10 mouse cellular contexts compared by ENCODE assay signal in genomic region chr9:67045306-67045675, GRCm38 (mm10). TPM values are rescaled to one million over a fixed set of nuclear protein-coding genes. Genes with fewer than 3 reads are reported as not detected.
DNase-seq lines count a peak whose midpoint lies in the region; ATAC-seq and TF ChIP-seq lines count a peak whose summit lies in the region.
"Had no signal": no experiment of that assay in that cellular context is flagged by ENCODE, and none has a peak within 500 bp of the region (broad histone marks: within the 10 kb centered on the region; RNA-seq: fewer than 3 reads in every experiment).

No protein-coding gene starts in this region.

- H3K36me3 ChIP-seq in heart, embryonic 13.5 days: peaks cover 46% of the 10 kb centered on the region
- H3K36me3 ChIP-seq in lung, embryonic 15.5 days: no peaks in the 10 kb centered on the region
- no peaks in the 10 kb centered on the region; the same call in 1 of the 2 replicates for H3K36me3 ChIP-seq in embryonic facial prominence, embryonic 12.5 days
- H3K36me3 ChIP-seq: neural tube, embryonic 12.5 days had no signal

- no peaks in the 10 kb centered on the region for H3K27me3 ChIP-seq in heart, embryonic 13.5 days (replicated peaks)
- H3K27me3 ChIP-seq in lung, embryonic 15.5 days: no peaks in the 10 kb centered on the region
- H3K27me3 ChIP-seq in embryonic facial prominence, embryonic 12.5 days: no peaks in the 10 kb centered on the region

- 11% methylated on average over 4 of the region's 4 CpGs for WGBS in heart, embryonic 13.5 days
- WGBS in lung, embryonic 15.5 days: 19% methylated on average over 4 of the region's 4 CpGs
- 23% methylated on average over 4 of the region's 4 CpGs for WGBS in embryonic facial prominence, embryonic 12.5 days
- 11% methylated on average over 4 of the region's 4 CpGs for WGBS in olfactory bulb, adult 2 months

- H3K4me3 ChIP-seq in heart, embryonic 13.5 days: peak overlapping the region; percentile 93
- H3K4me3 ChIP-seq in lung, embryonic 15.5 days: peak overlapping the region; percentile 15; the same call in 1 of the 2 replicates
- peak overlapping the region; percentile 80 for H3K4me3 ChIP-seq in embryonic facial prominence, embryonic 12.5 days
- H3K4me3 ChIP-seq in olfactory bulb, adult 2 months (ENCODE audit: insufficient read depth, low read depth, low read length): no peak overlapping the region
- H3K4me3 ChIP-seq: erythroblast, embryonic 14.5 days; neural tube, embryonic 12.5 days had no signal

- no peak for TF ChIP-seq POLR2A in olfactory bulb, adult 2 months (IDR thresholded peaks at IDR 0.05; ENCODE audit: insufficient read depth, low read depth, low read length)

- peaks cover 56% of the 10 kb centered on the region for H3K4me1 ChIP-seq in heart, embryonic 13.5 days
- peaks cover 62% of the 10 kb centered on the region for H3K4me1 ChIP-seq in lung, embryonic 15.5 days
- peaks cover 65% of the 10 kb centered on the region for H3K4me1 ChIP-seq in embryonic facial prominence, embryonic 12.5 days
- peaks cover 20% of the 10 kb centered on the region for H3K4me1 ChIP-seq in olfactory bulb, adult 2 months (ENCODE audit: control insufficient read depth, insufficient read depth, low read length)

- DNase-seq in heart, postnatal 10 days: no peak
- DNase-seq in lung, postnatal 36 days: no peak
- DNase-seq in adrenal gland, adult 2 months: no peak
- no peak for DNase-seq in urinary bladder, adult 18-20 months (ENCODE audit: low spot score in 2 of 2)

- H3K27ac ChIP-seq in heart, embryonic 13.5 days (replicated peaks): peak overlapping the region; percentile 100
- peak overlapping the region; percentile 89; the same call in 1 of the 2 replicates for H3K27ac ChIP-seq in lung, embryonic 15.5 days
- H3K27ac ChIP-seq in embryonic facial prominence, embryonic 12.5 days: peak overlapping the region; percentile 57; the same call in 1 of the 2 replicates
- peak overlapping the region; percentile 71 for H3K27ac ChIP-seq in olfactory bulb, adult 2 months (ENCODE audit: insufficient read depth, low read depth, low read length)
- H3K27ac ChIP-seq: neural tube, embryonic 12.5 days had no signal

- H3K4me2 ChIP-seq in heart, embryonic 13.5 days: peak overlapping the region; percentile 93
- H3K4me2 ChIP-seq in lung, embryonic 15.5 days: peak overlapping the region; percentile 91
- peak overlapping the region; percentile 87 for H3K4me2 ChIP-seq in embryonic facial prominence, embryonic 12.5 days (replicated peaks)

- TF ChIP-seq CTCF in olfactory bulb, adult 2 months (IDR thresholded peaks at IDR 0.05; ENCODE audit: insufficient read depth, low read depth, low read length): no peak

- no peak for ATAC-seq in heart, embryonic 13.5 days (ENCODE audit: extremely low read depth, insufficient number of reproducible peaks, low FRiP score, low TSS enrichment)
- no peak for ATAC-seq in lung, embryonic 15.5 days (ENCODE audit: borderline replicate concordance, extremely low read depth, low FRiP score, low TSS enrichment)
- no peak for ATAC-seq in embryonic facial prominence, embryonic 12.5 days (ENCODE audit: insufficient number of reproducible peaks, insufficient read depth, low FRiP score, low TSS enrichment)

- H3K9ac ChIP-seq in heart, embryonic 13.5 days: peak overlapping the region; percentile 100
- H3K9ac ChIP-seq in lung, embryonic 15.5 days: no peak overlapping the region
- no peak overlapping the region for H3K9ac ChIP-seq in embryonic facial prominence, embryonic 12.5 days
- H3K9ac ChIP-seq: neural tube, embryonic 12.5 days had no signal

- intact Hi-C loops in heart, postnatal 10 days (cut with DNase I): loop anchor here (2.0 kb wide), 2 partner anchors 112 to 230 kb away; no protein-coding TSS in a partner anchor

- no peaks in the 10 kb centered on the region for H3K9me3 ChIP-seq in heart, embryonic 13.5 days
- H3K9me3 ChIP-seq in lung, embryonic 15.5 days: no peaks in the 10 kb centered on the region
- H3K9me3 ChIP-seq in embryonic facial prominence, embryonic 12.5 days: no peaks in the 10 kb centered on the region
- H3K9me3 ChIP-seq: neural tube, embryonic 12.5 days had no signal

RNA-seq across cellular contexts. Expression of gene Tpm1, which starts 3.9 kb away (rescaled TPM):
- 3,954 and 4,354 TPM in 2 replicates for polyA plus RNA-seq in heart, embryonic 13.5 days (2015; fragmentation: Nextera tagmentation; extraction: Ambion mirVana)
- total RNA-seq in heart, postnatal 10 days (2021): 1,000 to 10,000 TPM; 9,258 to 9,439 TPM
- 747 and 774 TPM in 2 replicates for polyA plus RNA-seq in lung, embryonic 15.5 days (2015; fragmentation: Nextera tagmentation; extraction: Ambion mirVana)
- polyA plus RNA-seq in embryonic facial prominence, embryonic 12.5 days (2016; fragmentation: Nextera tagmentation; extraction: Ambion mirVana): 673 and 801 TPM in 2 replicates
- polyA plus RNA-seq in olfactory bulb, adult 2 months (2012; ENCODE audit: insufficient read depth, insufficient read length, low replicate concordance, missing spikeins): not detected in 2 replicates
- 100 to 1,000 TPM; 144 to 271 TPM for total RNA-seq in adrenal gland, adult 2 months (2021)
- polyA plus RNA-seq in adrenal gland, adult 2 months (2012; rRNA removed): 30.7 and 42.3 TPM in 2 replicates

Comparison
In these comparisons a context has a peak if more than half of its experiments do, and no peak if none do; other contexts are left out.
1. RNA of gene Tpm1, which starts 3.9 kb away (polyA plus RNA-seq): 3,954 to 4,354 TPM in heart, embryonic 13.5 days, 673 to 801 TPM in embryonic facial prominence, embryonic 12.5 days and 747 to 774 TPM in lung, embryonic 15.5 days; not detected in olfactory bulb, adult 2 months and 30.7 to 42.3 TPM in adrenal gland, adult 2 months; every median in the first group is over 10 times any median in the second.
2. Peak in every context shown above with its lines, with median percentiles within 50 percentile points of each other: H3K27ac ChIP-seq and H3K4me2 ChIP-seq.